Mouse (Mus musculus) layer of hippocampus, adult 2 months (tissue): Measurements from ENCODE around the gene Nr4a1. TPM values are rescaled to one million over a fixed set of nuclear protein-coding genes. Genes with fewer than 3 reads are reported as not detected.

Experiments used
- DNase-seq, 2 experiments: peaks; one replicate each; pipeline ENCODE4 v3.0.0; 2022; ENCODE audit warnings: low spot score in 2 of 2
- H3K27ac ChIP-seq: fragments of 200-600 bp; 2 replicates; pipeline ENCODE4 v1.8.1; 2022
- H3K4me3 ChIP-seq: fragments of 200-600 bp; 2 replicates; pipeline ENCODE4 v1.8.1; 2022; ENCODE audit warnings: mild to moderate bottlenecking
- CTCF ChIP-seq: fragments of 200-600 bp; conservative IDR thresholded peaks from 2 replicates; pipeline ENCODE4 v1.8.1; 2022; ENCODE audit warnings: antibody characterized with exemption, mild to moderate bottlenecking, moderate library complexity
- total RNA-seq, 2 experiments: library from RNA; stranded (reverse); gene quantifications; 2 replicates each; pipeline ENCODE4 v1.2.3; 2021

The Nr4a1 gene
- total RNA-seq, 2 experiments from 2014 or later = 39.8 to 54.8 TPM

GRCm38 (mm10) chr15:101224006-101224906 lies 29.8 kb upstream of the Nr4a1 start, which contains the start of gene Grasp:
TSS of gene Grasp (plus strand) at chr15:101224188.
- TF ChIP-seq CTCF = no peak; the same call in 1 of the 2 replicates
- DNase-seq = peak; percentile 90 to 91
- H3K4me3 ChIP-seq = peak within 1 kb of the TSS; percentile 55
- peak within 1 kb of the TSS; percentile 94 for H3K27ac ChIP-seq

- Histone ChIP-seq H3K4me3 (peak overlapping the region; percentile 55), H3K27ac (peak overlapping the region; percentile 94)
- TF ChIP-seq CTCF = no peak
- DNase-seq = no peak
Observed at GRCm38 (mm10) chr15:101224977-101225376, 29.1 kb upstream of the Nr4a1 start.

- no peak for TF ChIP-seq CTCF
- DNase-seq = no peak
- peak overlapping the region; percentile 70 for H3K27ac ChIP-seq
- H3K4me3 ChIP-seq = peak overlapping the region; percentile 13; the same call in 1 of the 2 replicates
Observed at GRCm38 (mm10) chr15:101227971-101228370, 26.1 kb upstream of the Nr4a1 start.

- no peak for DNase-seq
- no peak for TF ChIP-seq CTCF
- H3K27ac ChIP-seq = peak overlapping the region; percentile 70; the same call in 1 of the 2 replicates
- H3K4me3 ChIP-seq = no peak overlapping the region
Observed at GRCm38 (mm10) chr15:101228866-101229590, 25.0 kb upstream of the Nr4a1 start.

GRCm38 (mm10) chr15:101230503-101230902 lies 23.6 kb upstream of the Nr4a1 start:
- no peak overlapping the region for H3K27ac ChIP-seq
- TF ChIP-seq CTCF = no peak

GRCm38 (mm10) chr15:101230995-101231647 lies 22.9 kb upstream of the Nr4a1 start:
- H3K27ac ChIP-seq = peak overlapping the region; percentile 88
- H3K4me3 ChIP-seq = no peak overlapping the region
- peak; percentile 75 for TF ChIP-seq CTCF
- peak in 1 of 2 experiments; percentile 48 for DNase-seq

More at GRCm38 (mm10) chr15:101230503-101230902, 23.6 kb upstream of the Nr4a1 start:
- no peak for DNase-seq
- no peak overlapping the region for H3K4me3 ChIP-seq

GRCm38 (mm10) chr15:101231648-101232180 lies 22.4 kb upstream of the Nr4a1 start:
- no peak overlapping the region for H3K4me3 ChIP-seq
- H3K27ac ChIP-seq = peak overlapping the region; percentile 88

GRCm38 (mm10) chr15:101232607-101233006 lies 21.5 kb upstream of the Nr4a1 start:
- H3K4me3 ChIP-seq = no peak overlapping the region
- no peak for TF ChIP-seq CTCF
- no peak for DNase-seq
- H3K27ac ChIP-seq = peak overlapping the region; percentile 88

More at GRCm38 (mm10) chr15:101231648-101232180, 22.4 kb upstream of the Nr4a1 start:
- TF ChIP-seq CTCF = no peak
- no peak for DNase-seq

- DNase-seq = peak in 1 of 2 experiments; percentile 8
Observed at GRCm38 (mm10) chr15:101233183-101233582, 20.9 kb upstream of the Nr4a1 start.

GRCm38 (mm10) chr15:101233641-101234275 lies 20.3 kb upstream of the Nr4a1 start:
- peak overlapping the region; percentile 88 for H3K27ac ChIP-seq
- no peak for DNase-seq
- no peak for TF ChIP-seq CTCF
- H3K4me3 ChIP-seq = no peak overlapping the region

More at GRCm38 (mm10) chr15:101233183-101233582, 20.9 kb upstream of the Nr4a1 start:
- Histone ChIP-seq H3K27ac (peak overlapping the region; percentile 88), H3K4me3 (no peak overlapping the region)
- TF ChIP-seq CTCF = no peak

GRCm38 (mm10) chr15:101234611-101235341 lies 19.3 kb upstream of the Nr4a1 start:
- peak overlapping the region; percentile 88 for H3K27ac ChIP-seq
- DNase-seq = peak in 1 of 2 experiments; percentile 30
- no peak overlapping the region for H3K4me3 ChIP-seq
- no peak for TF ChIP-seq CTCF
